Comparison of ENCODE assay signal across 28 mouse cellular contexts in the genomic region with DNA sequence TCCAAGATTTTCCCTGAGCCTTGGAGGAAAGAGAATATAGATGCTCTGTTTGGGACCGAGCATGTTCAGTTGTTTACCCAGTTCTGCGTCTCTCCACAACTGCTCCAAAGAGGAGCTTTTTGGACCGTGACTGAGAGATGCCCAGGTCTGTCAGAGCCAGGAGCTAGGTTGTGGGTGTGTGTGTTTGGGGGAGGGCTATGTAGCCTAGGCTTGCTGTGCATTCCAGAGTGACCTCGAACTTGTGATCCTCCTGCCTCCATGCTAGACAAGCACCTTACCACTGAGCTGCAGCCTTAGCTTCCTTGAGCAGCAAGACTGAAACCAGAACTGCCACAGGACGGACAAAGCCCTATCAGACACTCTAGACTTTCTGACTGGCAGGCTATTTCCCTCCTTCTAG. TPM values are rescaled to one million over a fixed set of nuclear protein-coding genes. Genes with fewer than 3 reads are reported as not detected.
DNase-seq lines count a peak whose midpoint lies in the region; ATAC-seq and TF ChIP-seq lines count a peak whose summit lies in the region.
"Had no signal": no experiment of that assay in that cellular context is flagged by ENCODE, and none has a peak within 500 bp of the region (broad histone marks: within the 10 kb centered on the region; RNA-seq: fewer than 3 reads in every experiment).

No protein-coding gene starts in this region.

- peak overlapping the region; percentile 88 for H3K27ac ChIP-seq in liver, adult 2 months (replicated peaks; ENCODE audit: insufficient read depth, low read depth, low read length)
- H3K27ac ChIP-seq in liver, embryonic 12.5 days: no peak overlapping the region
- H3K27ac ChIP-seq in midbrain, embryonic 11.5 days (ENCODE audit: low read depth, low read length): no peak overlapping the region
- H3K27ac ChIP-seq in midbrain, postnatal 0 days (ENCODE audit: low read depth, low read length): no peak overlapping the region
- H3K27ac ChIP-seq: embryonic facial prominence, embryonic 12.5 days; embryonic facial prominence, embryonic 15.5 days; gastrocnemius, adult 2 months; heart, embryonic 15.5 days; hindbrain, embryonic 14.5 days had no signal

- TF ChIP-seq POLR2A in liver, adult 2 months (IDR thresholded peaks at IDR 0.05; ENCODE audit: extremely low read depth, insufficient read depth, low read length): no peak

- peaks cover 29% of the 10 kb centered on the region for H3K4me1 ChIP-seq in liver, adult 2 months (ENCODE audit: control insufficient read depth, insufficient read depth, low read length)
- peaks cover 2% of the 10 kb centered on the region; the same call in 1 of the 2 replicates for H3K4me1 ChIP-seq in liver, embryonic 12.5 days
- H3K4me1 ChIP-seq in midbrain, embryonic 11.5 days (ENCODE audit: control insufficient read depth, insufficient read depth, low read length): no peaks in the 10 kb centered on the region
- no peaks in the 10 kb centered on the region for H3K4me1 ChIP-seq in midbrain, postnatal 0 days (ENCODE audit: insufficient read depth, low read length)

- no peaks in the 10 kb centered on the region for H3K27me3 ChIP-seq in liver, adult 2 months (ENCODE audit: control insufficient read depth, insufficient read depth, low read length)
- H3K27me3 ChIP-seq in liver, embryonic 12.5 days (replicated peaks): peaks cover 25% of the 10 kb centered on the region
- H3K27me3 ChIP-seq in midbrain, embryonic 11.5 days (ENCODE audit: control insufficient read depth, insufficient read depth, low read length): peaks cover 6% of the 10 kb centered on the region
- peaks cover 5% of the 10 kb centered on the region; the same call in 1 of the 2 replicates for H3K27me3 ChIP-seq in midbrain, postnatal 0 days (ENCODE audit: insufficient read depth, low read length)

- no peaks in the 10 kb centered on the region for H3K9me3 ChIP-seq in liver, embryonic 12.5 days (replicated peaks)
- no peaks in the 10 kb centered on the region for H3K9me3 ChIP-seq in midbrain, embryonic 11.5 days (ENCODE audit: control insufficient read depth, low read length)
- H3K9me3 ChIP-seq in midbrain, postnatal 0 days (ENCODE audit: low read length): no peaks in the 10 kb centered on the region
- H3K9me3 ChIP-seq: embryonic facial prominence, embryonic 12.5 days; embryonic facial prominence, embryonic 15.5 days; heart, embryonic 12.5 days; heart, embryonic 15.5 days had no signal

- WGBS in liver, adult 2 months: 24% methylated on average over 5 of the region's 5 CpGs
- 56% methylated on average over 5 of the region's 5 CpGs for WGBS in liver, embryonic 12.5 days (ENCODE audit: insufficient replicate concordance)
- 79% methylated on average over 5 of the region's 5 CpGs for WGBS in midbrain, embryonic 11.5 days
- 77% methylated on average over 5 of the region's 5 CpGs for WGBS in midbrain, postnatal 0 days

- peak overlapping the region; percentile 11 for H3K4me3 ChIP-seq in liver, adult 2 months (ENCODE audit: insufficient read depth, low read depth, low read length)
- no peak overlapping the region for H3K4me3 ChIP-seq in liver, embryonic 12.5 days
- H3K4me3 ChIP-seq in midbrain, embryonic 11.5 days (ENCODE audit: low read depth, low read length): no peak overlapping the region
- H3K4me3 ChIP-seq in midbrain, postnatal 0 days (ENCODE audit: low read depth, low read length): no peak overlapping the region
- H3K4me3 ChIP-seq: embryonic facial prominence, embryonic 12.5 days; embryonic facial prominence, embryonic 15.5 days; gastrocnemius, adult 2 months; heart, embryonic 12.5 days; heart, embryonic 15.5 days had no signal

- peaks cover 20% of the 10 kb centered on the region; the same call in 1 of the 2 replicates for H3K79me2 ChIP-seq in liver, adult 2 months (ENCODE audit: control insufficient read depth, insufficient read depth, low read length)

- DNase-seq in kidney, adult 18-20 months: peak; percentile 35
- DNase-seq in kidney, postnatal 36 days: no peak
- DNase-seq in liver, adult 2 months (ENCODE audit: extremely low read depth, low read depth, low spot score): peak; percentile 56
- DNase-seq in midbrain, embryonic 11.5 days (ENCODE audit: low spot score, missing footprints): peak; percentile 59
- no peak for DNase-seq in midbrain, postnatal 0 days (ENCODE audit: low spot score)
- DNase-seq: cerebellum, adult 11 months; cerebellum, adult 2 months; cerebellum, adult 9-11 months; cerebellum, postnatal 25 days; forebrain, postnatal 0 days; gastrocnemius, adult 2 months; gastrocnemius, postnatal 14 days; heart, adult 18-20 months; heart, postnatal 10 days; heart, postnatal 4 days had no signal

- TF ChIP-seq CTCF in liver, adult 2 months (IDR thresholded peaks at IDR 0.05; ENCODE audit: low read depth, low read length): no peak
- TF ChIP-seq CTCF in midbrain, postnatal 0 days (IDR thresholded peaks at IDR 0.05): no peak

- H3K4me2 ChIP-seq in liver, embryonic 12.5 days: no peak overlapping the region
- H3K4me2 ChIP-seq in midbrain, embryonic 11.5 days: no peak overlapping the region
- no peak overlapping the region for H3K4me2 ChIP-seq in midbrain, postnatal 0 days (ENCODE audit: low read depth, low read length, poor library complexity, severe bottlenecking)
- H3K4me2 ChIP-seq: embryonic facial prominence, embryonic 12.5 days; embryonic facial prominence, embryonic 15.5 days; heart, embryonic 12.5 days; heart, embryonic 15.5 days; hindbrain, embryonic 14.5 days had no signal

- no peak for ATAC-seq in liver, embryonic 12.5 days
- no peak for ATAC-seq in midbrain, embryonic 11.5 days (ENCODE audit: low FRiP score)
- no peak for ATAC-seq in midbrain, postnatal 0 days (ENCODE audit: low FRiP score)
- ATAC-seq: CD4-positive, CD25-positive, alpha-beta regulatory T cell, adult 4 months; forebrain, embryonic 14.5 days; forebrain, postnatal 0 days had no signal

- peaks cover 28% of the 10 kb centered on the region; the same call in 1 of the 2 replicates for H3K36me3 ChIP-seq in liver, adult 2 months (ENCODE audit: control insufficient read depth, insufficient read depth, low read length)
- H3K36me3 ChIP-seq in liver, embryonic 12.5 days: no peaks in the 10 kb centered on the region
- H3K36me3 ChIP-seq in midbrain, embryonic 11.5 days (ENCODE audit: control insufficient read depth, insufficient read depth, low read length): no peaks in the 10 kb centered on the region
- H3K36me3 ChIP-seq in midbrain, postnatal 0 days (ENCODE audit: insufficient read depth, low read length): no peaks in the 10 kb centered on the region
- H3K36me3 ChIP-seq: embryonic facial prominence, embryonic 12.5 days; embryonic facial prominence, embryonic 15.5 days; heart, embryonic 12.5 days; heart, embryonic 15.5 days had no signal

- peak overlapping the region; percentile 60 for H3K9ac ChIP-seq in liver, adult 2 months (ENCODE audit: low read depth, low read length)
- no peak overlapping the region for H3K9ac ChIP-seq in liver, embryonic 12.5 days
- no peak overlapping the region for H3K9ac ChIP-seq in midbrain, embryonic 11.5 days (ENCODE audit: low read length)
- H3K9ac ChIP-seq in midbrain, postnatal 0 days (replicated peaks; ENCODE audit: low read length, poor library complexity, severe bottlenecking): no peak overlapping the region
- H3K9ac ChIP-seq: embryonic facial prominence, embryonic 12.5 days; embryonic facial prominence, embryonic 15.5 days; forebrain, postnatal 0 days; heart, embryonic 12.5 days; heart, embryonic 15.5 days; hindbrain, embryonic 14.5 days had no signal

RNA-seq across cellular contexts. Expression of gene Fbp1, which starts 5.2 kb away (rescaled TPM):
- 1,448 and 1,888 TPM in 2 replicates for total RNA-seq in liver, adult 2 months (2014; rRNA removed)
- polyA plus RNA-seq in liver, adult 2 months (2012; rRNA removed): 1,550 and 1,804 TPM in 2 replicates
- polyA plus RNA-seq in liver, embryonic 12.5 days (2016; fragmentation: Nextera tagmentation; extraction: Ambion mirVana): not detected in 2 replicates
- polyA plus RNA-seq in midbrain, embryonic 11.5 days (2014; fragmentation: Nextera tagmentation; extraction: Ambion mirVana): not detected in 2 replicates
- total RNA-seq in midbrain, postnatal 0 days (2014; rRNA removed): not detected in 2 replicates
- polyA plus RNA-seq in midbrain, postnatal 0 days (2015; fragmentation: Nextera tagmentation; extraction: Ambion mirVana): 0.27 and 0.44 TPM in 2 replicates
- total RNA-seq: forebrain, postnatal 0 days; gastrocnemius, adult 2 months; gastrocnemius, postnatal 14 days; heart, postnatal 10 days; MEL had no signal
- polyA plus RNA-seq: C2C12; CD4-positive, CD25-positive, alpha-beta regulatory T cell, adult 4 months; cerebellum, adult 2 months; forebrain, embryonic 11.5 days; forebrain, embryonic 14.5 days; hindbrain, embryonic 11.5 days had no signal

RNA-seq across cellular contexts. Expression of gene Fbp2, which starts 24.6 kb away (rescaled TPM):
- total RNA-seq in liver, adult 2 months (2014; rRNA removed): 0.09 TPM in 1 of 2 replicates, not detected in the other
- 0.09 and 0.10 TPM in 2 replicates for polyA plus RNA-seq in liver, adult 2 months (2012; rRNA removed)
- not detected in 2 replicates for polyA plus RNA-seq in liver, embryonic 12.5 days (2016; fragmentation: Nextera tagmentation; extraction: Ambion mirVana)
- polyA plus RNA-seq in midbrain, embryonic 11.5 days (2014; fragmentation: Nextera tagmentation; extraction: Ambion mirVana): 0.12 and 0.15 TPM in 2 replicates
- total RNA-seq in midbrain, postnatal 0 days (2014; rRNA removed): 0.16 and 0.24 TPM in 2 replicates
- 1.5 and 1.7 TPM in 2 replicates for polyA plus RNA-seq in midbrain, postnatal 0 days (2015; fragmentation: Nextera tagmentation; extraction: Ambion mirVana)
- total RNA-seq: common myeloid progenitor, adult 5-6 weeks had no signal
- polyA plus RNA-seq: C2C12; CD4-positive, CD25-positive, alpha-beta regulatory T cell, adult 4 months; cerebellum, adult 2 months; forebrain, embryonic 11.5 days; hindbrain, embryonic 11.5 days had no signal

Comparison
In these comparisons a context has a peak if more than half of its experiments do, and no peak if none do; other contexts are left out.
1. DNase-seq: peak in kidney, adult 18-20 months (single experiment), liver, adult 2 months (single experiment) and midbrain, embryonic 11.5 days (single experiment); none in kidney, postnatal 36 days (0 of 2) and midbrain, postnatal 0 days (single experiment).
2. RNA of gene Fbp1, which starts 5.2 kb away (polyA plus RNA-seq): 1,550 to 1,804 TPM in liver, adult 2 months; 0.27 to 0.44 TPM in midbrain, postnatal 0 days, not detected in liver, embryonic 12.5 days and not detected in midbrain, embryonic 11.5 days; every median in the first group is over 1,000 times any median in the second.